Mouse (Mus musculus) spleen, postnatal 14 days (tissue): Measurements from ENCODE around the gene Noa1.

Experiments used
- DNase-seq, 2 experiments: peaks; one replicate each; pipeline ENCODE4 v3.0.0; 2021 to 2022; ENCODE audit warnings: low spot score in 2 of 2

Gene Noa1

GRCm38 (mm10) chr5:77309924-77310772, at the start of gene Noa1, which contains the start of gene Polr2b:
Gene Noa1 (minus strand): TSS chr5:77310084.
Gene Polr2b (plus strand): TSS chr5:77310147.
- DNase-seq: peak; percentile 98

DNA sequence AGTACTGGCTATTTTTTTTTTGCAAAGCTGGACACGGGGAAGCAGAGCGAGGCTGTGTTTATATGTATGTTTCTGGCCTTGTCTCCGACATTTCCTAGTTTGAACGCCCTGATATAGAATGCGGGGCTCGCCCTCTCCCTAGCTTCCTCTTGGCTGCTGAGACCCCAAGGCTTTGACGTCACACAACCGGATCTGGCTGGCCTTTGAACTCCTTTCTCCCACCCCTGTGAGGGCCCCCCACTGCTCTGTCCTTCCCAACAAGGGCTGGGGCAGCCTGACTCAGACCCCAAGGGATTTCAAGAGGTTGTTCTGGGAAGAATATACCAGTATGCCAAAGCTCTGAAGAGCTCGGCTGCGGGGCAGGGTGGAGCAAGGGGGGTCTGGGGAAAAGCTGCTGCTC, 48.5 kb upstream of the Noa1 start:
- no peak for DNase-seq

- peak; percentile 16 to 22 for DNase-seq
Observed at GRCm38 (mm10) chr5:77357405-77358149, 47.7 kb upstream of the Noa1 start.

- no peak for DNase-seq
Observed at GRCm38 (mm10) chr5:77355307-77356265, 45.7 kb upstream of the Noa1 start.

DNA sequence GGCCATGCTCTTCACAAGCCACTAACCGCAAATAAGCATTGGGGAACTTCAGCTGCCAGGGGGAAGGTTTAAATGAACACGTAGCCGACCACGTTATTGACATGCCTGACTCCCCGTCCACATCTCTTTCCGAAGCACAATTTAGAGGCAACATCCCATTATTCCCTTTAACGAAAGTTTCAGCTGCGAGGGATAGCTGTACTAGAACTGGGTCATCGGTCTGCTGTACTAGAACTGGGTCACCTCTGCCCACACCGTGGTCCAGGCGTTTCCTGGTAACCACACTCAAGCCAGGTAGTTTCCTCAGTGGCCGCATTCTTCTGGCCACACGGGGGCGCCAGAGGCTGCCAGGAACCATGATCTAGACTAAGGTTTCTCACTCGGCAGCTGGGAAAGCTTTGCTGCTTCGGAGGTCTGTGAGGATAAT, 44.5 kb upstream of the Noa1 start:
- peak; percentile 55 to 72 for DNase-seq

DNA sequence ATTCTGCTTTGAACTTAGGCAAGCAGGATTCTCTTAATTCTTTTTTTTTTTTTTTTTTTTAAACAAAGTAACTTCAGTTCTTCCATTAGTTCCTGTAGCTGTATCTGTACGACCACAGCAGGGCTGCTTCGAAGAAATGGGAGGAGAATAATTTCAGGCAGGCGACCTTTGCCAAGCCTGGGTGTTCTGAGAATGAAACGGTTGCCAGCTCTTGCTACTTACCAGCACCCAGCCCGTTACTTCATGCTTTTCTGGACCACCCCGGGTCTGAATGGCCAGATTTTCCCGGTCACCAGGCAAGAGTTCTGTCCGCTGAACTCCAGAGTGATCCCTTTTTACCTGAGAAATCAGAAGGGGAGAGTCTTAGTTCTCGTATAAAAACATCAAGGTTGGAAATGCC, 41.8 kb upstream of the Noa1 start:
- no peak for DNase-seq

DNA sequence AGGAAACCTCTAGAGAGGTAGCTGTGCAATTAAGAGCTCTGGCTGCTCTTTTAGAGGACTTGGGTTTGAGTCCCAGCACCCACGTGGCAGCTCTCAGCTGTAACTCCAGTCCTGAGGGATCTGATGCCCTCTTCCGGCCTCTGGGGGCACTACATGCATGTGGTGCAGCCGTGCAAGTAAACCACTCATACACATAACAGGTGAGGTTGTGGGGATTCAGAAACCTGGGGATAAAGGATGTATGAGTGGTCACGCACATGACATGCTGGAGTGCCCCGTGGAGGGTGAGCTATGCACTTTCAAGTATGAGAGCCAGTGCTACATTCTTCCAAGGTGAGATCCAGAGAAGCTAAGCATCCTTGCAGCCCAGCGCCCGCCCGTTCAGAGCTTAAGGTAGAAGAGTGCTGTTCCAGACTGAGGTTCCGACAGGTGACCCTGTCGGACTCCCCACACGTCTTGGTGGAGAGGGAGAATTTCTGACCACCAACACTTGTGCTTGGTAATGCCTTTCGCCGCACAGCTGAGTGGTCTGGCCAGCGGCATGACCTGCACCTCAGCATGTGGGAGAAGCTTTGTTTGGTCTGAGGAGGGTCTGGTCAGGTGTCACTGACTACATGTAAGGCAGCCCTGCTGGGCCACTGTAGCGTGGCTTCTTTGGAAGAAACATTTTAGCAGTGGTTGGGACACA, 40.2 kb upstream of the Noa1 start:
- DNase-seq: no peak

DNA sequence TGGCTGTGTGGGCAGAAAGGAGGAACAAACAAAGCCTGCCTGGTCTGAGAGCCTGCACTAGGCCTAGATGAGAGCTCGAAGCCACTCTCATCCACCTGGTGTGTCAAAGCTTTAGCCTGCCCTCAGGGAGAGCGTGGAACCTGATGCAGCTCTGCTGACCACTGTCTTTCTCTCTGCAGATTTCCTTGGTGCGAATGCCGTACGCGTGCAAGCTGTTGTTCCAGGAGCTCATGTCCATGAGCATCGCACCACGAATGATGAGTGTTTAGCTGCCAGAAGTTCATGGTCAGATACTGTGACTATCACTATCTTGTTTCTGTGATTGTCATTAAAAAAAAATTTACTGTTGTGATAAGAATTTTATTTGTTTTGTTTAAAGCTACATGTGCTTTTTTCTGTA, 39.0 kb upstream of the Noa1 start:
- no peak for DNase-seq

- no peak for DNase-seq
Observed at GRCm38 (mm10) chr5:77340033-77340432, 30.1 kb upstream of the Noa1 start.

DNA sequence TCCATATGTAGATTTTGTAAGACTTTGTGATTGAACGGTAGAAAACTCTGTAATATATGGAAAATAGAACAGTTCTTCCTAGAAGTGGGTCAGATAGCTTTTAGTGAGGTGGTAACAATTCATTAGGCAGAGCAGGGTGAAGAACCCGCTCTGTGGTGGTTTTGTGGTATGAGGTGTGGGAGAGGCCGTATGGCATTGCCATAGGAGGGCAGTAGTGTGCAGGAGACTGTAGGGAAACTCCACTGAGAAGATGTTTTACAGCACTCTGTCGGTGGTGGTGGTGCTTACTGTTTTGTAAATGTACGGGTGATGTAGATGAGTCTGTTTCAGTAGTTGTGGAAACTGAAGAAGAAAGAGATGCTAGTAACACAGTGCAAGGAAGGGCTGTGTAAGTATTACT, 20.3 kb upstream of the Noa1 start:
- DNase-seq: no peak

GRCm38 (mm10) chr5:77324936-77325335, 15.1 kb upstream of the Noa1 start:
- DNase-seq: no peak

- DNase-seq: no peak
Observed at GRCm38 (mm10) chr5:77314986-77315385, 5.1 kb upstream of the Noa1 start.

DNA sequence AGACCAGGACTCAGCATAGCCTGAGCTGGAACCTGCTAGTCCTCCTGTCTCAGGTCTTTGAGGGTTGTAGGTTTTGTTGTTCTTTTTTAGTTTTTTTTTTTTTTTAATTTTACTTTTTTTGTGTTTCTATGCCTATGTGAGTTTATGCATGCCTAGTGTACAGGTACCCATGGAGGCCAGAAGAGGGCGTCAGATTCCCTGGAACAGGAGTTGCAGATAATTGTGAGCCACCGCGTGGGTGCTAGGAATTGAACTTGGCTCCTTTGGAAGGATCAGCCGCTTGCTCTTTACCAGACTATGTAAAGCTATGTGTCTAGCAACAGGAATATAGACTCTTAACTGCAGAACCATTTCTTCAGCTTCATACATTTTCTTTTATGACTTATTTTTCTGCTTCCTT, 4.3 kb upstream of the Noa1 start:
- DNase-seq: no peak

DNA sequence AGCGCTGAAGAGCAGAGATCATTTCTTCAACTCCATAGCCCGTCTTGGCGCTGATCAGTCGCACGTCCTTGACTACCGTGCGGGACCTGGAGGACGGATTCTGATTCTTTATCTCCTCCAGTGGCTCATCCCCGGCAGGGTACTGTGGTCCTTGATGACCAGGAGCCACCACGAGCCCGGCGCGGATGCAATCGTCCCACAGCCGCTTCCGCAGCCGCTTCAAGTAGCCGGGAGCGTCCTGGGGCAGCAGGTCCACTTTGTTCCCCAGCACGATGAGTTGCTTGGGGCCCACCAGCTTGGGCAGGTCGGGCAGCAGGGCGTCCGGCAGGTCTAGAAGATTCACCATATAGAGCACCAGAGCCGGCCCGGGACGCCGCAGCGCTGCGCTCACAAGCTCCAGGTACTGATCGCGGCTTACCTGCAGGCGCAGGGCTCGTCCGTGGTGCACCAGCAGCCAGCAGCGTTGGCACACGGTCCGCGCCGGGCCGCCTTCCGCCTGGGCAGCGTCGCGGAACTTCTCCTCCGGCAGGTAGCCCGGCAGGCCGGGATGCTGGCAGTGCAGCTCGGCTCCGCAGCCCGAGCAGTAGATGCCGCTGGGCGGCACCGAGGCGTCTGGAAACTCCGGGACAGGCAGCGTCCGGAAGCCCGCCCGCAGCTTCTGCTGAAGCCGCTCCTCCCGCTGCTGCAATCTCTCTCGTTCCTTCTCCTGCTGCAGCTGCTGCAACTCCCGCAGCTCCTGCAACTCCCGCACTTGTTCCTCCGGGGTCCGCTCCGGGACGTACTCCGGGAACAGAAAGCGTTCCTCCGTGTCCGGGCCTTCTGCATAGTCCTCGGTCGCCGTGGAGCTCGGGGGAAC, 605 bp downstream of the Noa1 start:
- peak; percentile 14 to 28 for DNase-seq

- DNase-seq: no peak
Observed at GRCm38 (mm10) chr5:77307821-77308553, 1.9 kb downstream of the Noa1 start.

DNA sequence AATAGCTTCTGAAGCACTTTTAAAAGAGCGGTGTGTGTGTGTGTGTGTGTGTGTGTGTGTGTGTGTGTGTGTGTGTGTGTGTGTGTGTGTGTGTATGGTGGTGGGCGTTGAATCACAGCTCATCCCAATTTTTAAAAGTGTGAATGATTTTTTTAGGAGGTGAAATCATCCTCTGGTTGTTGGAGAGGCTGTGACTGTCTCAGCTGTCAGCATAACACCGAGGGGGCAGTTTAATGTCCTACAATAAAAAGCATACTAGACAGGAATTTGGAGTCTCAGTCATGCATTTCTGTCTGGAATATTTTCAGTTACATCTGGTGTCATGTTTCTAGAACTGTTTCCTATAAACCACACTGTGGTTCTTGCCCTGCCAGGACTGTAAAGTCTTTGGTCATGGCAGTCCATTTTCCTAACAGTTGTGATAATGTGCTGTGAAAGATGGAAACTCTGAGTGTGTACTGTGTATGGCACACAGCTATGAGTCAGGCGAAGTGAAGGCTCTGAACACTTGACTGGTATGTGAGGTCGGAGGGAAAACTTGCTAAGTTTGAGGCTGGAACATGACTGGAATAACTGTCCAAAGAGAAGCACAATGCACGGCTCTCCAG, 8.5 kb downstream of the Noa1 start:
- no peak for DNase-seq

GRCm38 (mm10) chr5:77299486-77299885, 10.4 kb downstream of the Noa1 start:
- no peak for DNase-seq

GRCm38 (mm10) chr5:77292803-77293522, 16.9 kb downstream of the Noa1 start:
- no peak for DNase-seq
